Mouse (Mus musculus) Patski (cell line): Measurements from ENCODE around the gene Msln. TPM values are rescaled to one million over a fixed set of nuclear protein-coding genes. Genes with fewer than 3 reads are reported as not detected.

Source experiments
- ATAC-seq: fragments of 100-300 bp; one replicate; pipeline ENCODE4 v1.8.0; 2021
- CTCF ChIA-PET: fragments of 350-600 bp; sonication (Branson Sonifier 250); formaldehyde crosslinking; loops from one replicate; lab custom pipeline; 2022; ENCODE audit warnings: inconsistent platforms; lab: Charles Lee
- POLR2A ChIA-PET: fragments of 350-600 bp; sonication (Branson Sonifier 250); formaldehyde crosslinking; loops from one replicate; lab custom pipeline; 2022; ENCODE audit warnings: antibody characterized with exemption, inconsistent platforms; lab: Charles Lee
- DNase-seq: peaks from one replicate; pipeline ENCODE4 v3.0.0-alpha.2; 2011; ENCODE audit warnings: low read depth, low spot score
- H3K27me3 ChIP-seq: fragments of 371-371 bp; one replicate; pipeline ENCODE4 v1.5.1; 2021
- CTCF ChIP-seq: fragments of 100-300 bp; IDR thresholded peaks from one replicate; pipeline ENCODE4 v1.5.1; 2021
- in situ Hi-C: fragments of 300-500 bp; cut with MboI; formaldehyde crosslinking; loops from 3 replicates; pipeline ENCODE4 v1.11.1; 2018; ENCODE audit warnings: low pct_unique_long_range_greater_than_20kb, mixed read lengths
- polyA plus RNA-seq: library from polyadenylated mRNA; unstranded; gene quantifications from one replicate; pipeline ENCODE4 v1.2.3, GENCODE M21; 2021

Gene Msln
- polyA plus RNA-seq, 1 experiment from 2014 or later: 0.99 TPM

DNA sequence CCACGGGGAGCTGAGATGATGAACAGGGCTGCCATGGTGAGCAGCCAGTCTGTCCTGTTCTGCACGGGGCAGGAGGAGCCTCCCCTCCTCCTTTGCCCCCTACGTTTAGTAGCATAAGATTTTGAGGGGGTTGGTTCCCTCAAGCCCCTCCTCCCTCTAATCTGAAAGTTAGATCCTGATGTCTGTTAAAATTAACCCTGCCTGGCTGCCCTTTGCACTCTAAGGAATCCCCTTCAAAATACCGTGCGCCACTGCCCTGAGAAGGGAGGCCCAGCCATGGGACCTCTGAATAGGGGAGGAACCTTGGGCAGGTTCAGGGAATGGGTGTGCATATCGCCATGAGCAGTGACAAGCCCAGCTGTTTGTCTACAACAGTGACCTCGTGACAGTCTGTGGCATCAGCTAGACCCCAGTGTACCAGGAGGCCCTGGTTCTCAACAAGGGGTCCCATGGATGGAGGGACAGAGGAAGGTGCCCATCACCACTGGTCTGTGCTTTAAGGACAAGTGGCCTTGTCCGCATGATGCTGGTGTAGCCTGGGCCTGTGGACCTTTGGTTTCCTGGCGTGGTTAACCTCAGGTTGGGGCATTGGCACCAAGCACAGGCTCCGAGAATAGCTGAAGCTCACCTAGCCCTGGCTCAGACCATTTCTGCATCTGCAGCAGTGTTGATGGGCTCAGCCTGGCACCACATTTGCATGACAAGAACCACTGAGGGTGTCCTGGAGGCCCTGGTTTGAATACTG lies 21.3 kb upstream of the Msln start:
- H3K27me3 ChIP-seq: no peaks in the 10 kb centered on the region
- in situ Hi-C loops: no loop called here

DNA sequence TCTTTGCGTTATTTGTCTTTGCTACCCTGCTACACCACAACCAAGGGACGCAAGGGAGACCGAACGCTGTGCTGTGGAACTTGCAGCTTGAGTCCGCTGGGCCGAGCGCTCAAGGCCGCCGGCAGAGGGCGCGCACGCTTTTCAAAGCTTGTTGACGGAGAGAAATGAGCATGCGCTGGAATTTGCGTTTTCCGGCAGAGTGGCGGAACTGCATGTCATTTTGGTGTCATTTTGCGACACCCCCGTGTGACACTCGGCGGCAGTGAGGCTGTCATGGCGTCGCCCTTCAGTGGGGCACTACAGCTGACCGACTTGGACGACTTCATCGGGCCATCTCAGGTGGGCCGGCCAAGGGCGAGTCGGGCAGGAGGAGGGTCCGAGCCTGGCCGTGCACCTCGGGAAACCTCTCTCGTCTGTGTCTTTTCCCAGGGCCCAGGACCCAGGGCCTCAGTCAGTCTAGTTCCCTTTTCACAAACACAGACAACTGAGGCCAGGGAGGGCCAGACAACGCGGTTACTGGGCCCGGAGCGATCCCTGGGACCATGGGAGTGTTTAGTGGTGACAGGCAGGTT lies 19.5 kb upstream of the Msln start, which contains the start of gene Narfl:
TSS of gene Narfl (plus strand) at position 228 of the 572 bp plus-strand sequence.
- H3K27me3 ChIP-seq: no peaks in the 10 kb centered on the region
- DNase-seq (peak; percentile 84), ATAC-seq (peak; percentile 63)
- no peak for TF ChIP-seq CTCF
- ChIA-PET POLR2A (interaction anchor here (0.7 to 2.1 kb wide), 3 partner anchors 13 to 30 kb away, joined by 3 to 5 read pairs (median 4); no protein-coding TSS in a partner anchor), CTCF (interaction anchor here (0.8 to 2.7 kb wide), 3 partner anchors 23 to 41 kb away, joined by 3 to 11 read pairs (median 3); partner anchors contain the start of gene Metrn)
- in situ Hi-C loops: no loop called here

More for the DNA sequence above, 21.3 kb upstream of the Msln start:
- no peak for TF ChIP-seq CTCF
- ChIA-PET POLR2A (no interaction called here), CTCF (interaction anchor here (2.7 kb wide), 1 partner anchor 26 kb away, joined by 11 read pairs; no protein-coding TSS in a partner anchor)
- DNase-seq: no peak
- no peak for ATAC-seq

DNA sequence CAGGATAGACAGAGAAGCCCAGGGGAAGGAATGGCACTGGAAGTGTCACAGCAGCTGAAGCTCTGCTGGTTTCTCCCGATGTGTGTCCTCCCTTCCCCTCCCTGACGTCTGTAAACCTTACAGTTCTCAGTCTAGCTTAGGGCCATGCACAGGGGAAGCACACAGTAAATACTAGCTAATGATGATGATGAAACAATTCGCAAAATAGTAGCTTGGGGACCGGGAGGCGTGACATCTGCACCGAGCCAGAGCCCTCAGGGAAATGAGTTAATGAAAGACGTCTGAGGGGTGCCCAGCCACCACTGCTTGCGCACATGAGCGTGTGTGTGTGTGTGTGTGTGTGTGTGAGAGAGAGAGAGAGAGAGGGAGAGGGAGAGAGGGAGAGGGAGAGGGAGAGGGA lies 15.2 kb upstream of the Msln start:
- in situ Hi-C loops: loop anchor here (5.0 kb wide), 2 partner anchors 33 to 37 kb away; no protein-coding TSS in a partner anchor
- POLR2A ChIA-PET: no interaction called here
- CTCF ChIA-PET: no interaction called here
- TF ChIP-seq CTCF: no peak
- DNase-seq: no peak
- no peak for ATAC-seq
- no peaks in the 10 kb centered on the region for H3K27me3 ChIP-seq

DNA sequence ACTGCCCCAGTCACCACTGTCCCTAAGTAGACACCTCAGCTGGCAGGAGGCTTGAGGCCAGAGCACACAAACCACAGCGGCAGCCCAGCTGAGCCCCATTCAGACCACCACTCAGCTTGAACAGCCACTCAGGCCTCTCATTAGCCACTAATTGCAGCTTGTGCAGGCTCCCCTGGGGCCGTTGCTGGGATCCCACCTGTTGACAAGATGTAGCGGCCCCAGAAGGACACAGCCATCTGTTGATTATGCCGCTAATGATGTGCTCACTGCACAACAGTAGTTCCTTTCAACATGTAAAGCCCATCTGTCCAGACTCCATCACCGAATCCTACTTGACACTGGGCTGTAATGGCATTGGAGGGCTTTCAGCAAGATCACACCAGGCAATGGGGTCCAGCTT lies 11.7 kb upstream of the Msln start:
- ATAC-seq (no peak), DNase-seq (no peak)
- ChIA-PET CTCF (no interaction called here), POLR2A (no interaction called here)
- H3K27me3 ChIP-seq: no peaks in the 10 kb centered on the region
- in situ Hi-C loops: loop anchor here (5.0 kb wide), 2 partner anchors 34 to 36 kb away; no protein-coding TSS in a partner anchor
- TF ChIP-seq CTCF: no peak

DNA sequence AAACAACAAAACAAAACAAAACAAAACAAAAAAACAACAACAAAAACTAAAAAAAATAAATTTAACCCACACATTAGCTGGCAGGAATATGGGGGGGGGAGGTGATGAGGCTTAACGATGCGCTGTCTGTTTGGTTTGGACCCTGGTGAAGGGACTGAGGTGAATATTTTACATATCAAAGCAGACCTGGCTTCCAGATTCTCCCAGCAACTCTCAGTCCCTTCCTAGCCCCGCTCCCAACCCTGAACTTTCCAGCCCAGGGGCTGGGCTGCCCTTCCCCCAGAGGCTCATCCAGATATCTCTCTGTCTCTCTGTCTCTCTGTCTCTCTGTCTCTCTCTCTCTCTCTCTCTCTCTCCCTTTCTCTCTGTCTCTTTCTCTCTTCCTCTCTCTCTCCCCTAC lies 8.4 kb upstream of the Msln start:
- CTCF ChIA-PET: interaction anchor here (1.2 kb wide), 1 partner anchor 40 kb away, joined by 4 read pairs; no protein-coding TSS in a partner anchor
- no peak for TF ChIP-seq CTCF
- in situ Hi-C loops: no loop called here

DNA sequence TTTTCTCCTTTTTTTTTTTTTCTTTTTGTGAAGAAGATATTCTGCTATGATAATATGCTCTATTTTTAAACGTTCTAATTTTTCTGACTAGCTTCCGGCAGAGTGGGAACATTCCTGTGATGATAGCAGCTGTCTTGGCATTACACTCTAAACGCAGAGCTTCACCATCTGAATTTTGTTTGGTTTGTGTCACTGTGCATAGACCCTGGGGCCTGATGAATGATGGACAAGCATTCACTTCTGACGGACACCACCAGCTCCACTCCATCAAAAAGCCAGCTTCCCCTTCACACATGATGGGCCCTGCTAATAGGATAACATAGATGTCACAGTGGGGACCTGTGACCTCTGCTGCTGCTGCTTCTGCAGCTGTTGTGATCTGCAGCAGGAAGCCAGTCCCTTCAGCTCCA lies 7.4 kb upstream of the Msln start:
- ChIA-PET CTCF (interaction anchor here (1.9 kb wide), 1 partner anchor 40 kb away, joined by 6 read pairs; no protein-coding TSS in a partner anchor), POLR2A (no interaction called here)
- in situ Hi-C loops: no loop called here
- ATAC-seq (no peak), DNase-seq (no peak)
- no peaks in the 10 kb centered on the region for H3K27me3 ChIP-seq
- no peak for TF ChIP-seq CTCF

More for the DNA sequence above, 8.4 kb upstream of the Msln start:
- no peak for DNase-seq
- POLR2A ChIA-PET: no interaction called here
- no peak for ATAC-seq
- no peaks in the 10 kb centered on the region for H3K27me3 ChIP-seq

DNA sequence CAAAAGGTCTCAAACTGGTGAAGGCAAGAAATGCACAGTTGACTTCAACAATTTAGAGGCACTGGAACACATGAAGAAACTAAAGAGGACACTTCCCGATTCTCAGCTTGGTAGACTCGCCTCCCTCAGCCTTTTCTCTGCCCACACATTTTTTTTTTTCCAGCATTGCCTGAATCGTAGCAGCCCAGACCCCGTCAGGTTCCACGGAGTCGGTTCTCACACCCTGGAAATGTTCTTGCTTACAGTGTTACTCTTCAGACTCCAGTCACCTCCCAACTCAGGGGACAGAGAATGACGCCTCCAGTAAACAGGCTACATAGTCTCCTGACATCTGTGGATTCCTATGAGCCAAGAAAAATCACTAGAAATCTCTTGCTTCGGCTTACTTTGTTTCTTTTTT lies 6.0 kb upstream of the Msln start:
- DNase-seq (no peak), ATAC-seq (no peak)
- no peaks in the 10 kb centered on the region for H3K27me3 ChIP-seq
- POLR2A ChIA-PET: no interaction called here
- in situ Hi-C loops: no loop called here
- TF ChIP-seq CTCF: no peak
- CTCF ChIA-PET: interaction anchor here (1.1 to 1.9 kb wide), 2 partner anchors 20 to 41 kb away, joined by 3 to 6 read pairs; no protein-coding TSS in a partner anchor

DNA sequence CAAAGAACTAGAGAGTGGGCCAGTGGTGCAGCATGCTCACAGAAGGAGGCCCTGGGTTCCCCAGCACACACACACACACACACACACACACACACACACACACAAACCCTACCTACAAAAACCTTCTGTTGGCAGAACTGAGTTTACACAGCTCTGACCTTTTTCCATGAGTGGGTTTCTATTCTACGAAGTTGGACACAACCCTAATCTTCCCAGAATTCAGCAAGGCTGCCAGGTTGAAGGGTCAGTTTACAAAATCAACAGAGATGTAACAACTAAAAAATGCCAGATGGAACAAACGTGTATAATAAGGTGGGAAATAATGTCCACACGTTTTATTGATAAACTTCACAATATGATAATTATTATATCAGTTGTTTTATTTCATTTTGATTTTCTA lies 3.5 kb upstream of the Msln start:
- in situ Hi-C loops: no loop called here
- CTCF ChIA-PET: no interaction called here
- ATAC-seq (no peak), DNase-seq (no peak)
- no peak for TF ChIP-seq CTCF
- POLR2A ChIA-PET: no interaction called here
- no peaks in the 10 kb centered on the region for H3K27me3 ChIP-seq

DNA sequence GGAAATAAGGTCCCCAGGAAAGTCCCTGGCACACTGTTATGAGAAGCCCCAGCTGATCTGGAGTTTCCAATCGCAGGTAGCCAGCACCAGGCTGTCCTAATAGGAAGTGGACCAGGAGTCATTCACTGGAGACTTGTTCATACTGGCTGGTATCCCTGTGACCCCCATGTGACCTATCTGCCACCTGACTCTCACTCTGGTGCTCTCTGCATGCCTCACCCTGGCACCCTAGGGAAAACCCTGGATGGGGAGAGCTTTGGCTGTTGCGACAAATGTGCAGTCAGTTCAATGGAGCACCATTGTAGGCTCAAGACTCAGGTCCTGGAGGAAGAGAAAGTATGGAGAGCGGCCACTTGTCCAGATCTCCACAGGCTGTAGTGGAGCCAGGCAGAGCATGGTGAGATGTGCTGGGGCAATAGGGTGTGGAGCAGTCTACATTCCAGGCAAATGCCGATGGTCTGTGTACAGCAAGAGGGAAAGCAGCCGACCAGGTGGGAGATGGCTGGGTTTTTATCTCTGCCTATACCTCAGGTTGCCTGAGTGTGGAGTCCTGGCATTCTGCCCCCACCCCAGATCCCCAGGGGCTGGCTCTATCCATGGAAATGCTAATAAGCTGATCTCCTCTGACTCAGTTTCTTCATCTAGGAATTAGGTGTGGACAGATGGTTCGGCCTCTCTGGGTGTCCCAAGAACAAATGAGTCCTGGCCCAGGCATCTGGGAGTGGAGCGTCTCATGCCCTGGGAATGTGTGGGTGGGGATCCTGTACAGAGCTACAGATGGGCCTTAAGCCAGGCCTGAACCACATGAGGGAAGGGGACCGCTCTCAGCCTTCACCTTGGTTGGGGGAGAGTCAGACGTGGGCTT lies 2.4 kb upstream of the Msln start:
- in situ Hi-C loops: no loop called here
- ChIA-PET POLR2A (no interaction called here), CTCF (no interaction called here)
- TF ChIP-seq CTCF: no peak
- no peak for DNase-seq
- no peaks in the 10 kb centered on the region for H3K27me3 ChIP-seq
- peak; percentile 29 for ATAC-seq
